Mouse (Mus musculus) lung, adult 2 months (tissue): ENCODE measurements around the gene Ino80b.

ENCODE experiments used
- CTCF ChIP-seq: fragments of 200-500 bp; IDR thresholded peaks from 2 replicates; pipeline ENCODE4 v1.5.1; 2011; ENCODE audit warnings: mild to moderate bottlenecking, low read length, control low read depth; ENCODE audit not compliant: insufficient read depth
- POLR2A ChIP-seq: fragments of 200-500 bp; IDR thresholded peaks from 2 replicates; pipeline ENCODE4 v1.6.1; 2011; ENCODE audit warnings: low read depth, mild to moderate bottlenecking, control low read depth, low read length, borderline replicate concordance; ENCODE audit errors: extremely low read depth

- TF ChIP-seq POLR2A (no peak), CTCF (no peak)
Measured at GRCm38 (mm10) chr6:83103130-83103650, 22.0 kb downstream of the Ino80b start.
